Mouse (Mus musculus) fat pad, adult 2 months (tissue): ENCODE results near the gene Trank1.

Source experiments
- DNase-seq: peaks from one replicate; pipeline ENCODE4 v3.0.0-alpha.2; 2011; ENCODE audit warnings: low read depth, low spot score; ENCODE audit errors: extremely low read depth

Gene Trank1

GRCm38 (mm10) chr9:111302196-111302831 lies 9.2 kb upstream of the Trank1 start:
- DNase-seq = no peak

- DNase-seq = no peak
Observed at GRCm38 (mm10) chr9:111304036-111304435, 7.5 kb upstream of the Trank1 start.

GRCm38 (mm10) chr9:111306142-111306541 lies 5.4 kb upstream of the Trank1 start:
- DNase-seq = no peak

GRCm38 (mm10) chr9:111311843-111312441 lies 403 bp downstream of the Trank1 start:
- DNase-seq = no peak

- DNase-seq = no peak
Observed at GRCm38 (mm10) chr9:111312442-111313141, 1.1 kb downstream of the Trank1 start.

GRCm38 (mm10) chr9:111313299-111313698 lies 1.8 kb downstream of the Trank1 start:
- DNase-seq = no peak

GRCm38 (mm10) chr9:111313793-111314192 lies 2.3 kb downstream of the Trank1 start:
- DNase-seq = no peak

- no peak for DNase-seq
Observed at GRCm38 (mm10) chr9:111314219-111314618, 2.7 kb downstream of the Trank1 start.

- no peak for DNase-seq
Observed at GRCm38 (mm10) chr9:111320912-111321311, 9.4 kb downstream of the Trank1 start.

- DNase-seq = no peak
Observed at GRCm38 (mm10) chr9:111324881-111325280, 13.3 kb downstream of the Trank1 start.

- DNase-seq = peak; percentile 8
Observed at GRCm38 (mm10) chr9:111329881-111330280, 18.3 kb downstream of the Trank1 start.

- no peak for DNase-seq
Observed at GRCm38 (mm10) chr9:111333790-111334189, 22.3 kb downstream of the Trank1 start.

GRCm38 (mm10) chr9:111334555-111335164 lies 23.1 kb downstream of the Trank1 start:
- DNase-seq = no peak

- DNase-seq = no peak
Observed at GRCm38 (mm10) chr9:111351233-111351632, 39.7 kb downstream of the Trank1 start.

- DNase-seq = no peak
Observed at GRCm38 (mm10) chr9:111351641-111352040, 40.1 kb downstream of the Trank1 start.

GRCm38 (mm10) chr9:111352646-111353045 lies 41.1 kb downstream of the Trank1 start:
- DNase-seq = no peak

GRCm38 (mm10) chr9:111355041-111355440 lies 43.5 kb downstream of the Trank1 start:
- DNase-seq = no peak

- DNase-seq = no peak
Observed at GRCm38 (mm10) chr9:111356386-111356785, 44.8 kb downstream of the Trank1 start.

- DNase-seq = no peak
Observed at GRCm38 (mm10) chr9:111363656-111364055, 52.1 kb downstream of the Trank1 start.

GRCm38 (mm10) chr9:111367713-111368112 lies 56.2 kb downstream of the Trank1 start:
- no peak for DNase-seq

- DNase-seq = no peak
Observed at GRCm38 (mm10) chr9:111372079-111372478, 60.5 kb downstream of the Trank1 start.

GRCm38 (mm10) chr9:111377868-111378267 lies 66.3 kb downstream of the Trank1 start:
- DNase-seq = no peak
